Mouse (Mus musculus) midbrain, embryonic 11.5 days (tissue): Measurements from ENCODE around the gene Ttc9c. TPM values are rescaled to one million over a fixed set of nuclear protein-coding genes. Genes with fewer than 3 reads are reported as not detected.
"Not testable (repeated sequence)": the region's sequence is repeated elsewhere in the genome, so short reads cannot be mapped to it uniquely, and the experiment has no call there.

Experiments
- ATAC-seq: fragments of 200-750 bp; cut with Nextera tagmentation; 2 replicates; pipeline ENCODE4 v1.8.0; 2017; ENCODE audit warnings: moderate TSS enrichment, moderate library complexity; ENCODE audit not compliant: low FRiP score
- DNase-seq: peaks from one replicate; pipeline ENCODE4 v3.0.0; 2015; ENCODE audit warnings: low spot score; ENCODE audit errors: missing footprints
- H3K27ac ChIP-seq: fragments of 300-500 bp; sonication (generic); 2 replicates; pipeline ENCODE4 v1.5.1; 2014; ENCODE audit warnings: low read depth, low read length
- H3K27me3 ChIP-seq: fragments of 300-500 bp; sonication (generic); 2 replicates; pipeline ENCODE4 v1.6.1; 2014; ENCODE audit warnings: mild to moderate bottlenecking, low read length, moderate library complexity, mixed read lengths; ENCODE audit not compliant: control insufficient read depth, insufficient read depth
- H3K36me3 ChIP-seq: fragments of 300-500 bp; sonication (generic); 2 replicates; pipeline ENCODE4 v1.6.1; 2014; ENCODE audit warnings: mild to moderate bottlenecking, low read length, moderate library complexity, mixed read lengths; ENCODE audit not compliant: control insufficient read depth, insufficient read depth
- H3K4me1 ChIP-seq: fragments of 300-500 bp; sonication (generic); 2 replicates; pipeline ENCODE4 v1.6.1; 2014; ENCODE audit warnings: low read length; ENCODE audit not compliant: control insufficient read depth, insufficient read depth
- H3K4me2 ChIP-seq: fragments of 300-500 bp; sonication (generic); 2 replicates; pipeline ENCODE4 v1.6.1; 2014; ENCODE audit warnings: mild to moderate bottlenecking, moderate library complexity
- H3K4me3 ChIP-seq: fragments of 300-500 bp; sonication (generic); 2 replicates; pipeline ENCODE4 v1.5.1; 2014; ENCODE audit warnings: low read depth, low read length
- H3K9ac ChIP-seq: fragments of 300-500 bp; sonication (generic); 2 replicates; pipeline ENCODE4 v1.6.1; 2014; ENCODE audit warnings: low read length
- H3K9me3 ChIP-seq: fragments of 300-500 bp; sonication (generic); 2 replicates; pipeline ENCODE4 v1.6.1; 2016; ENCODE audit warnings: low read length; ENCODE audit not compliant: control insufficient read depth
- WGBS: fragments of 180-500 bp; shearing (Covaris S2); extraction: QIAGEN DNeasy Blood & Tissue Kit; methylation state at CpG from one replicate; pipeline ENCODE4 v1.1.7; 2014; 5-methylcytosine and 5-hydroxymethylcytosine counted together
- polyA plus RNA-seq: library from polyadenylated mRNA; unstranded; fragments of >200 nt; fragmentation: Nextera tagmentation; extraction: Ambion mirVana; gene quantifications from 2 replicates; pipeline ENCODE4 v1.2.1, GENCODE M21; 2014

The Ttc9c gene
- polyA plus RNA-seq, 1 experiment from 2014 or later, result 51.7 TPM

- no peak overlapping the region for H3K4me3 ChIP-seq
- no peak overlapping the region for H3K4me2 ChIP-seq
- peaks cover 15% of the 10 kb centered on the region for H3K36me3 ChIP-seq
- 71% methylated on average over 5 of the region's 5 CpGs for WGBS
- ATAC-seq (no peak), DNase-seq (peak; percentile 92)
- H3K9ac ChIP-seq, result no peak overlapping the region
- H3K9me3 ChIP-seq, result no peaks in the 10 kb centered on the region
- no peaks in the 10 kb centered on the region for H3K27me3 ChIP-seq
- no peak overlapping the region for H3K27ac ChIP-seq
- H3K4me1 ChIP-seq, result peaks cover 14% of the 10 kb centered on the region
Measured at GRCm38 (mm10) chr19:8844371-8845129, 25.4 kb upstream of the Ttc9c start.

- no peaks in the 10 kb centered on the region for H3K9me3 ChIP-seq
- no peaks in the 10 kb centered on the region for H3K27me3 ChIP-seq
- H3K36me3 ChIP-seq, result peaks cover 12% of the 10 kb centered on the region; the same call in 1 of the 2 replicates
- H3K27ac ChIP-seq, result no peak overlapping the region
- H3K4me2 ChIP-seq, result no peak overlapping the region
- DNase-seq (no peak), ATAC-seq (no peak)
- H3K4me3 ChIP-seq, result no peak overlapping the region
- no peak overlapping the region for H3K9ac ChIP-seq
- H3K4me1 ChIP-seq, result peaks cover 27% of the 10 kb centered on the region
- 88% methylated on average over 6 of the region's 6 CpGs for WGBS
Measured at GRCm38 (mm10) chr19:8842961-8843360, 23.8 kb upstream of the Ttc9c start.

GRCm38 (mm10) chr19:8841012-8841411 is 21.9 kb upstream of the Ttc9c start:
- ATAC-seq (no peak), DNase-seq (no peak)
- no peaks in the 10 kb centered on the region for H3K9me3 ChIP-seq
- H3K4me2 ChIP-seq, result peak overlapping the region; percentile 80
- H3K36me3 ChIP-seq, result peaks cover 2% of the 10 kb centered on the region; the same call in 1 of the 2 replicates
- peak overlapping the region; percentile 74 for H3K9ac ChIP-seq
- WGBS, result 88% methylated on average over 7 of the region's 7 CpGs
- H3K4me1 ChIP-seq, result peaks cover 27% of the 10 kb centered on the region
- peak overlapping the region; percentile 46 for H3K4me3 ChIP-seq
- H3K27ac ChIP-seq, result no peak overlapping the region
- H3K27me3 ChIP-seq, result no peaks in the 10 kb centered on the region

GRCm38 (mm10) chr19:8839908-8840791 is 21.0 kb upstream of the Ttc9c start:
- no peaks in the 10 kb centered on the region for H3K9me3 ChIP-seq
- DNase-seq (peak; percentile 94), ATAC-seq (peak; percentile 49)
- WGBS, result 18% methylated on average over 29 of the region's 29 CpGs
- H3K4me2 ChIP-seq, result peak overlapping the region; percentile 80
- peak overlapping the region; percentile 46 for H3K4me3 ChIP-seq
- H3K4me1 ChIP-seq, result peaks cover 27% of the 10 kb centered on the region
- peak overlapping the region; percentile 74 for H3K9ac ChIP-seq
- H3K36me3 ChIP-seq, result 0 out of 2 replicates have a peak, but pooled peaks cover 2% of the 10 kb centered on the region
- H3K27ac ChIP-seq, result peak overlapping the region; percentile 56
- H3K27me3 ChIP-seq, result no peaks in the 10 kb centered on the region

- peak within 1 kb of the TSS; percentile 46 for H3K4me3 ChIP-seq
- no peaks in the 10 kb centered on the region for H3K27me3 ChIP-seq
- peaks cover 27% of the 10 kb centered on the region for H3K4me1 ChIP-seq
- H3K27ac ChIP-seq, result peak within 1 kb of the TSS; percentile 86
- H3K36me3 ChIP-seq, result peaks cover 6% of the 10 kb centered on the region; the same call in 1 of the 2 replicates
- 35% methylated on average over 11 of the region's 11 CpGs for WGBS
- ATAC-seq (peak; percentile 83), DNase-seq (peak; percentile 95)
- H3K9ac ChIP-seq, result peak within 1 kb of the TSS; percentile 74
- H3K4me2 ChIP-seq, result peak within 1 kb of the TSS; percentile 80
- no peaks in the 10 kb centered on the region for H3K9me3 ChIP-seq
Measured at GRCm38 (mm10) chr19:8839103-8839907, 20.2 kb upstream of the Ttc9c start, which contains the start of gene Gng3. Gene Gng3, minus strand, starts transcription at chr19:8839194.

GRCm38 (mm10) chr19:8838041-8838730 is 19.1 kb upstream of the Ttc9c start:
- H3K9ac ChIP-seq, result peak overlapping the region; percentile 74
- whole genome bisulfite sequencing, result 16% methylated on average over 15 of the region's 15 CpGs
- DNase-seq, result no peak

GRCm38 (mm10) chr19:8837251-8837791 is 18.2 kb upstream of the Ttc9c start, which contains the start of gene Bscl2:
Gene Bscl2, plus strand, starts transcription at chr19:8837467.
- DNase-seq (peak; percentile 98), ATAC-seq (peak; percentile 79)
- Histone ChIP-seq H3K27me3 (no peaks in the 10 kb centered on the region), H3K36me3 (peaks cover 12% of the 10 kb centered on the region), H3K27ac (peak within 1 kb of the TSS; percentile 86), H3K9me3 (no peaks in the 10 kb centered on the region), H3K9ac (peak within 1 kb of the TSS; percentile 74), H3K4me3 (peak within 1 kb of the TSS; percentile 46), H3K4me2 (peak within 1 kb of the TSS; percentile 80), H3K4me1 (peaks cover 27% of the 10 kb centered on the region)
- WGBS, result 1% methylated on average over 38 of the region's 38 CpGs

More at GRCm38 (mm10) chr19:8838041-8838730, 19.1 kb upstream of the Ttc9c start:
- Histone ChIP-seq H3K4me3 (peak overlapping the region; percentile 46), H3K4me2 (peak overlapping the region; percentile 80), H3K27ac (peak overlapping the region; percentile 86), H3K27me3 (no peaks in the 10 kb centered on the region), H3K9me3 (no peaks in the 10 kb centered on the region), H3K36me3 (peaks cover 7% of the 10 kb centered on the region), H3K4me1 (peaks cover 27% of the 10 kb centered on the region)
- ATAC-seq, result peak; percentile 11; the same call in 1 of the 2 replicates

GRCm38 (mm10) chr19:8836327-8836726 is 17.2 kb upstream of the Ttc9c start:
- not testable (repeated sequence) for H3K9ac ChIP-seq, H3K27me3 ChIP-seq, H3K27ac ChIP-seq, ATAC-seq, H3K4me2 ChIP-seq, H3K9me3 ChIP-seq, H3K4me3 ChIP-seq
- Histone ChIP-seq H3K4me1 (peaks cover 27% of the 10 kb centered on the region), H3K36me3 (peaks cover 13% of the 10 kb centered on the region)
- WGBS, result 96% methylated on average over 10 of the region's 10 CpGs
- peak; percentile 86 for DNase-seq
